Mouse (Mus musculus): ENCODE data around the gene Gm17334. TPM values are rescaled to one million over a fixed set of nuclear protein-coding genes. Genes with fewer than 3 reads are reported as not detected.

Gm17334 gene
- polyA plus RNA-seq, 1 experiment, result not detected

DNA sequence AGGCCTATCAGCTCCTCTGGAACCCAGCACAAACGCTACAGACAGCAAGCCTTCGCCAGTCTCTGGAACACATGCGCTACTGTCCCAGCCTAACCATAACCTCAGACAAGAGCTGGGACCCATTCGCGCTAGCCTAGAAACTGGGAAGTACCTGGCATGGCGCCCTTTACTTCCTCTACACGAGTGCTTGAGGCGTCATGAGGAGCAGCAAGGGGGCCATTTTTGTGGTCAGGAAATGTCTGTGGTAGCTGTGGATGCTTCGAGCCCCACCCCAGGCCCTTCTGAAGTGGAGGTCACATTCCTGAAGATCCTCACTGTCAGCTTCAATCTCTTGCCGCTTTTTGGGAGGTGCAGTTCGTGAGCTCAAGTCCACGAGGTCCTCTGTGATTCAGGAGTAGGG lies 30.1 kb upstream of the Gm17334 start:
- no peak overlapping the region for H3K4me3 ChIP-seq (replicated peaks; ENCODE audit: control insufficient read depth, low read depth, low read length)
- peaks cover 9% of the 10 kb centered on the region; the same call in 1 of the 2 replicates for H3K4me1 ChIP-seq (ENCODE audit: control insufficient read depth, insufficient read depth, low read length)
- 28% methylated on average over 12 of the region's 12 CpGs for WGBS
- H3K27ac ChIP-seq (ENCODE audit: control insufficient read depth, insufficient read depth, low read depth, low read length, poor library complexity), result no peak overlapping the region
- TF ChIP-seq POLR2A (IDR thresholded peaks at IDR 0.05; ENCODE audit: borderline replicate concordance, control insufficient read depth, low read depth, low read length), result no peak
- TF ChIP-seq CTCF (IDR thresholded peaks at IDR 0.05; ENCODE audit: control insufficient read depth, insufficient read depth, low read length), result no peak

DNA sequence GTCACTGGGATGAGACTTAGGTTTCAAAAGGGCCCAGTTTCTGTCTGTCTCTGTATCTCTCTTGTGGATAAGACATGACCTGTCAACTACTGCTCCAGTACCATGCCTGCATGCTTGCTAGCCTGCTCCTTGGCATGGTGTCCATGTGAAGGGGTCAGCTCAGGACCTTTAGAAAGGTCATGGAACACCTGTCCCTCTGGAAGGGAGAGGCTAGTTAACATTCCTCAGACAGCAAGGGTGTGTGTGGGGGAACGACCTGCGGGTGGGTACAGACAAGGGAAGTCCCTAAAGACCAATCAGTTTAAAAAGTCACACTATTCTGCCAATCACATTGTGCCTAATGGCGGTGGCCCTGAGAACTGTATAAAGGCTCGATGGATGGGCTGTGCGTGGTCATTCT lies 28.0 kb upstream of the Gm17334 start:
- TF ChIP-seq POLR2A (IDR thresholded peaks at IDR 0.05; ENCODE audit: borderline replicate concordance, control insufficient read depth, low read depth, low read length), result no peak
- TF ChIP-seq CTCF (IDR thresholded peaks at IDR 0.05; ENCODE audit: control insufficient read depth, insufficient read depth, low read length), result no peak
- WGBS, result 88% methylated on average over 5 of the region's 5 CpGs
- no peak overlapping the region for H3K27ac ChIP-seq (ENCODE audit: control insufficient read depth, insufficient read depth, low read depth, low read length, poor library complexity)
- H3K4me1 ChIP-seq (ENCODE audit: control insufficient read depth, insufficient read depth, low read length), result peaks cover 13% of the 10 kb centered on the region
- no peak overlapping the region for H3K4me3 ChIP-seq (replicated peaks; ENCODE audit: control insufficient read depth, low read depth, low read length)

DNA sequence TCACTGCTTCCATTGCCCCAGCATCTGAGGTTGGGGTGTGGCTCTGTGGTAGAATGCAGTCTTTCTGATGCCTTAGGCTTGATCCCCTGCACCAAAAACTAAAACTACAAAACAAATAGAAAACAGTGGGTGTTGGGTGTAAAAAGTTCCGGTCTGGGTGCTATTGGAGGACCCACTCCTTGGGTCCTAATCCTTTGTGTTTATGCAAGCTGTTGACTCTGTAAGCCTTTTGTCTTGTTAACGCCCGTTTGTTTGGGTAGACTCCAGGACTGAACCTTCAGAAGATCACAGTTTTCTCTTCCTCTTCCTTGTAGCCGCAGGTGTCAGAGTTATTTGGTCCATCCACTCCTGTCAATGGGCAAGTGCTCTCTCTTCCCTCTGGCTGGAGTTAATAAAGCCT lies 27.0 kb upstream of the Gm17334 start:
- H3K27ac ChIP-seq (ENCODE audit: control insufficient read depth, insufficient read depth, low read depth, low read length, poor library complexity), result no peak overlapping the region
- 68% methylated on average over 4 of the region's 4 CpGs for WGBS
- no peak overlapping the region for H3K4me3 ChIP-seq (replicated peaks; ENCODE audit: control insufficient read depth, low read depth, low read length)
- TF ChIP-seq CTCF (IDR thresholded peaks at IDR 0.05; ENCODE audit: control insufficient read depth, insufficient read depth, low read length) (no peak), POLR2A (IDR thresholded peaks at IDR 0.05; ENCODE audit: borderline replicate concordance, control insufficient read depth, low read depth, low read length) (no peak)
- peaks cover 16% of the 10 kb centered on the region for H3K4me1 ChIP-seq (ENCODE audit: control insufficient read depth, insufficient read depth, low read length)

DNA sequence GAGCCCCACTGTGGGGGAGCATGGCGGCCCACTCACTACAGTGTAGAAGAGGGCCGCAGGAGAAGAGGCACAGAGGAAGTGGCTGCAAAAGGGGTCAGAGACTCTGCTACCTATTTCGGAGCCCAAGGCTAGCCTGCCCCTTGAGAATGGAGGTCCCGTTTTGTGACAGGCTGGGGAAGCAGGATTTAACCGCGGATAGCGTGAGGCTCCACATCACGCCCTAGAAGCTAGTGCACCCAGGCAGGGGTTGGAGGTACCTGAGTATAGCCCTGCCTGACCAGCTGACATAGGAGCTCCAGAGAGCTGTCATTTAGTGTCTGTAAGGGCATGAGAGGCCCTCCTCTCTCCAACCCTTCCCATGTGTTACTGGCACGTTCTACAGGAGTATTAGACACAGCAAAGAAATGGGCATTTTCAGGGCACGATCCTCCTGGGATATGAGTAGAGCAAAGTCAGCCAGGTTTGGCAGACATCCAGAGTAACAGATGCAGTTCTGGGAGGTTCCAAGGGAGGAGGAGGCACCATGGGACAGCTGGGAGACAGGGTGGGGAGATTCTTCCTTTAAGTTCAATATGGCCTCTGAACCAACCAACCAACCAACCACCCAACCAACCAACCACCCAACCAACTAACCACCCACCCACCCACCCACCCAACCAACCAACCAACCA lies 25.2 kb upstream of the Gm17334 start:
- Histone ChIP-seq H3K27ac (ENCODE audit: control insufficient read depth, insufficient read depth, low read depth, low read length, poor library complexity) (no peak overlapping the region), H3K4me1 (ENCODE audit: control insufficient read depth, insufficient read depth, low read length) (peaks cover 11% of the 10 kb centered on the region), H3K4me3 (replicated peaks; ENCODE audit: control insufficient read depth, low read depth, low read length) (no peak overlapping the region)
- 68% methylated on average over 10 of the region's 10 CpGs for WGBS
- TF ChIP-seq CTCF (IDR thresholded peaks at IDR 0.05; ENCODE audit: control insufficient read depth, insufficient read depth, low read length), result no peak
- no peak for TF ChIP-seq POLR2A (IDR thresholded peaks at IDR 0.05; ENCODE audit: borderline replicate concordance, control insufficient read depth, low read depth, low read length)

GRCm38 (mm10) chr11:53797386-53797920 lies 24.5 kb upstream of the Gm17334 start:
- peaks cover 11% of the 10 kb centered on the region for H3K4me1 ChIP-seq (ENCODE audit: control insufficient read depth, insufficient read depth, low read length)
- H3K27ac ChIP-seq (ENCODE audit: control insufficient read depth, insufficient read depth, low read depth, low read length, poor library complexity), result no peak overlapping the region
- WGBS, result 73% methylated on average over 6 of the region's 6 CpGs
- TF ChIP-seq POLR2A (IDR thresholded peaks at IDR 0.05; ENCODE audit: borderline replicate concordance, control insufficient read depth, low read depth, low read length), result no peak
- no peak for TF ChIP-seq CTCF (IDR thresholded peaks at IDR 0.05; ENCODE audit: control insufficient read depth, insufficient read depth, low read length)
- no peak overlapping the region for H3K4me3 ChIP-seq (replicated peaks; ENCODE audit: control insufficient read depth, low read depth, low read length)

DNA sequence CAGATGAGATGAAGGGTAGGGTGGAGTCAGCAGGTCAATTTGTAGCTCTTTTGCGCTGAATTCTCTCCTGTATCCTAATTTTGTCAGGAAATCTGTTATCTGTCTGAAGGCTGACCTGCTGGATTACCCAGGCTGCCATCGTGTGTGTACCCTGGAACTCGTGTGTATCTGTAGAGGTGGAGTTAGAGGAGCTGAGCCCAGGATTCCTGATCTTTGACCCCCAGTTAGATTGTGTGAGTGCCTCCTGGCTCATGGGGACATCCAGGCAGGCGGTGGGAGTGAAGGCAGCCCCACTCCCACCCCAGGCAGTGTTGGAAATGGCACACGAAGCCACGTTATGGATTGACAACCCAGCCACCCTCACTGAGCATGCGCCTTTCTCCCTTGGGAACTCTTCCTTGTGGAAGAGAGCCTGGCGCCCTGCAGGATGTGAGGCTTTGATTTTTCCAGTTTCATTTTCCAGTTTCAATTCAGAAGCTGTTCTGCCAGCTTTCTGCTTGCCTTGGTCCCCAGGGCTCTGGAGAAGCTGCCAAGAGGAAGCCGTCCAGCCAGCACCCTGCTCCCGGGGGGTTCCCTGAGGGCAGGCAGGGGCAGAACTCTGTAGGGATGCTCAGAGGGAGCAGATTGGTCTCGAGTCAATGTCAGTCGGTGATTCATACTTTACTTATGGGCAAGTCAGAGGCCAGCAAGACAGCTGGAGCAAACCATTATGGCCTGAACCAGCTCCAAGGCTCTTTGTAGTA lies 23.6 kb upstream of the Gm17334 start:
- TF ChIP-seq CTCF (IDR thresholded peaks at IDR 0.05; ENCODE audit: control insufficient read depth, insufficient read depth, low read length) (no peak), POLR2A (IDR thresholded peaks at IDR 0.05; ENCODE audit: borderline replicate concordance, control insufficient read depth, low read depth, low read length) (no peak)
- Histone ChIP-seq H3K4me1 (ENCODE audit: control insufficient read depth, insufficient read depth, low read length) (peaks cover 11% of the 10 kb centered on the region), H3K27ac (ENCODE audit: control insufficient read depth, insufficient read depth, low read depth, low read length, poor library complexity) (peak overlapping the region; percentile 95), H3K4me3 (replicated peaks; ENCODE audit: control insufficient read depth, low read depth, low read length) (no peak overlapping the region)
- WGBS, result 54% methylated on average over 12 of the region's 12 CpGs

DNA sequence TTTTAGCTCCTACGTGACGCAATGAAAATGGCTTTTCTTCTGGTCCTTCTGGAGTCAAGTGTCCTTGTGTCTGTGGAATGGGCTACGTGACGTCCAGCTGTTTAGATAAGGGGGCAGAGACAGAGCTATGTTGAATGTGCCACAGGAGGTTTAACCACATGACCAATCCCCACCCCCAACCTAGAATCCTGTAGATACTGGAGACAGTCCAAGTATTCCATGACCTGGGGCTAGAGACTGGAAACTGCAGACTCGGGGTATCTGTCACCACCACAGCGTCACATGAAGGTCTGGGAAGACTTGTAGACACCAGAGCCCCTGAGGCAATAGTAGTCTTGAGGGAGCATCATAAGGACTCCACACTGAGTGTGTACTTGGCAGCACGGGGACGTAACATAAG lies 22.8 kb upstream of the Gm17334 start:
- peak overlapping the region; percentile 95 for H3K27ac ChIP-seq (ENCODE audit: control insufficient read depth, insufficient read depth, low read depth, low read length, poor library complexity)
- 0 out of 2 replicates have a peak, but pooled peaks have one; percentile 4 for TF ChIP-seq CTCF (IDR thresholded peaks at IDR 0.05; ENCODE audit: control insufficient read depth, insufficient read depth, low read length)
- no peak for TF ChIP-seq POLR2A (IDR thresholded peaks at IDR 0.05; ENCODE audit: borderline replicate concordance, control insufficient read depth, low read depth, low read length)
- H3K4me1 ChIP-seq (ENCODE audit: control insufficient read depth, insufficient read depth, low read length), result peaks cover 11% of the 10 kb centered on the region
- no peak overlapping the region for H3K4me3 ChIP-seq (replicated peaks; ENCODE audit: control insufficient read depth, low read depth, low read length)
- WGBS, result 47% methylated on average over 8 of the region's 8 CpGs

Data from bone marrow, adult 2 months (tissue).